Mouse (Mus musculus): ENCODE measurements at regions not wholly inside any gene's neighbourhood (a gene's known extent, or its start where the extent isn't known, plus 50 kb on each side); places are given as distances from the start of the nearest gene placed in this dataset.
"Not testable (repeated sequence)": the region's sequence is repeated elsewhere in the genome, so short reads cannot be mapped to it uniquely, and the experiment has no call there.

GRCm38 (mm10) chr3:54551908-54552307, 140.7 kb upstream of the Supt20 start:
- DNase-seq = no peak

GRCm38 (mm10) chr3:54555954-54556353, 136.7 kb upstream of the Supt20 start:
- no peak for DNase-seq

- DNase-seq = no peak
Observed at GRCm38 (mm10) chr3:54559053-54559452, 133.6 kb upstream of the Supt20 start.

- no peak for DNase-seq
Observed at GRCm38 (mm10) chr3:54559527-54559926, 133.1 kb upstream of the Supt20 start.

- DNase-seq = no peak
Observed at GRCm38 (mm10) chr3:54560056-54560922, 132.3 kb upstream of the Supt20 start.

GRCm38 (mm10) chr3:54567329-54567728, 125.3 kb upstream of the Supt20 start:
- no peak for DNase-seq

- DNase-seq = no peak
Observed at GRCm38 (mm10) chr3:54568096-54568495, 124.5 kb upstream of the Supt20 start.

- no peak for DNase-seq
Observed at GRCm38 (mm10) chr3:54570501-54570900, 122.1 kb upstream of the Supt20 start.

- no peak for DNase-seq
Observed at GRCm38 (mm10) chr3:54577851-54578250, 114.8 kb upstream of the Supt20 start.

- no peak for DNase-seq
Observed at GRCm38 (mm10) chr3:54579425-54579824, 113.2 kb upstream of the Supt20 start.

- DNase-seq = no peak
Observed at GRCm38 (mm10) chr3:54580339-54580738, 112.3 kb upstream of the Supt20 start.

- not testable (repeated sequence) for DNase-seq
Observed at GRCm38 (mm10) chr3:54585781-54586180, 106.8 kb upstream of the Supt20 start.

GRCm38 (mm10) chr3:54587127-54587995, 105.2 kb upstream of the Supt20 start:
- no peak for DNase-seq

GRCm38 (mm10) chr3:54588198-54588597, 104.4 kb upstream of the Supt20 start:
- DNase-seq = no peak

- DNase-seq = peak; percentile 35
Observed at GRCm38 (mm10) chr3:54589976-54590375, 102.6 kb upstream of the Supt20 start.

GRCm38 (mm10) chr3:54591160-54591559, 101.4 kb upstream of the Supt20 start:
- no peak for DNase-seq

- no peak for DNase-seq
Observed at GRCm38 (mm10) chr3:54592064-54592463, 100.5 kb upstream of the Supt20 start.

- DNase-seq = peak; percentile 25
Observed at GRCm38 (mm10) chr3:54592655-54593428, 99.8 kb upstream of the Supt20 start.

- no peak for DNase-seq
Observed at GRCm38 (mm10) chr3:54595193-54595592, 97.4 kb upstream of the Supt20 start.

GRCm38 (mm10) chr3:54597326-54598274, 95.0 kb upstream of the Supt20 start:
- no peak for DNase-seq

GRCm38 (mm10) chr3:54598296-54598695, 94.3 kb upstream of the Supt20 start:
- DNase-seq = no peak
